Mouse (Mus musculus) heart, adult 2 months (tissue): Measurements from ENCODE around the gene Tuba8. TPM values are rescaled to one million over a fixed set of nuclear protein-coding genes. Genes with fewer than 3 reads are reported as not detected.

Experiments
- DNase-seq, 2 experiments: peaks; one replicate each; pipeline ENCODE4 v3.0.0; 2021
- H3K27ac ChIP-seq: fragments of 200-600 bp; 2 replicates; pipeline ENCODE4 v1.8.1; 2022
- H3K27me3 ChIP-seq: fragments of 200-500 bp; 2 replicates; pipeline ENCODE4 v1.6.1; 2012; ENCODE audit warnings: mild to moderate bottlenecking, low read length, inconsistent platforms, mixed read lengths; ENCODE audit not compliant: control insufficient read depth, insufficient read depth
- H3K36me3 ChIP-seq: fragments of 200-500 bp; 2 replicates; pipeline ENCODE4 v1.6.1; 2012; ENCODE audit warnings: low read length, inconsistent platforms; ENCODE audit not compliant: control insufficient read depth, insufficient read depth
- H3K4me1 ChIP-seq: fragments of 200-500 bp; 2 replicates; pipeline ENCODE4 v1.6.1; 2011; ENCODE audit warnings: low read length; ENCODE audit not compliant: control insufficient read depth, insufficient read depth
- H3K4me3 ChIP-seq: fragments of 200-600 bp; 2 replicates; pipeline ENCODE4 v1.8.1; 2022
- H3K79me2 ChIP-seq: fragments of 200-500 bp; replicated peaks from 2 replicates; pipeline ENCODE4 v1.6.1; 2012; ENCODE audit warnings: mild to moderate bottlenecking, inconsistent platforms, low read length, moderate library complexity, mixed read lengths; ENCODE audit not compliant: control insufficient read depth, insufficient read depth
- H3K9ac ChIP-seq: fragments of 200-500 bp; 2 replicates; pipeline ENCODE4 v1.6.1; 2012; ENCODE audit warnings: low read depth, mild to moderate bottlenecking, control low read depth, inconsistent platforms, low read length, mixed read lengths
- CTCF ChIP-seq: fragments of 200-600 bp; IDR thresholded peaks from 2 replicates; pipeline ENCODE4 v1.8.1; 2022; ENCODE audit warnings: antibody characterized with exemption, mild to moderate bottlenecking, moderate library complexity
- EP300 ChIP-seq: fragments of 200-500 bp; IDR thresholded peaks from 2 replicates; pipeline ENCODE4 v1.6.1; 2011; ENCODE audit warnings: low read depth, low read length, control low read depth; ENCODE audit not compliant: insufficient read depth
- POLR2A ChIP-seq: fragments of 200-500 bp; IDR thresholded peaks from 2 replicates; pipeline ENCODE4 v1.6.1; 2011; ENCODE audit warnings: mild to moderate bottlenecking, low read depth, low read length, control low read depth; ENCODE audit not compliant: insufficient read depth
- WGBS: fragments of 180-500 bp; shearing (Covaris S2); methylation state at CpG from one replicate; pipeline ENCODE4 v1.1.7; 2018; 5-methylcytosine and 5-hydroxymethylcytosine counted together
- intact Hi-C: fragments of 180-260 bp; cut with DNase I; formaldehyde crosslinking; loops from one replicate; pipeline ENCODE4 v1.15.1; 2025
- long read RNA-seq: library from polyadenylated mRNA; stranded (forward); transcript quantifications from one replicate; pipeline ENCODE4 v2.0.0, GENCODE M21; 2021
- polyA plus RNA-seq: library from polyadenylated mRNA; depleted of rRNA; stranded (reverse); fragments of >200 nt; gene quantifications from 2 replicates; pipeline ENCODE4 v1.2.3, GENCODE M21; 2012; rRNA removed
- total RNA-seq, 2 experiments: library from RNA; stranded (reverse); gene quantifications; 2 replicates each; pipeline ENCODE4 v1.2.3; 2021

The Tuba8 gene
- 100 to 1,000 TPM; 192 to 198 TPM for total RNA-seq
- 71.6 and 81.9 TPM in 2 replicates for polyA plus RNA-seq
- long read RNA-seq, transcript Tuba8-201 (5 exons, 2,263 nt), result major isoform, 310 of 357 reads
- long read RNA-seq, partial matches to known transcripts, result 17 of 357 reads
- long read RNA-seq, other reads (novel, unspliced or antisense), result 30 of 357 reads

GRCm38 (mm10) chr6:121210149-121210925 is at the start of gene Tuba8:
Gene Tuba8 (plus strand): TSS chr6:121210696.
- H3K79me2 ChIP-seq, result no peaks in the 10 kb centered on the region
- H3K9ac ChIP-seq, result peak within 1 kb of the TSS; percentile 79
- 0 out of 2 replicates have a peak, but pooled peaks have one; percentile 42 for TF ChIP-seq EP300
- TF ChIP-seq CTCF, result no peak
- TF ChIP-seq POLR2A, result peak; percentile 84
- peaks cover 3% of the 10 kb centered on the region for H3K4me1 ChIP-seq
- H3K27ac ChIP-seq, result peak within 1 kb of the TSS; percentile 93
- peak within 1 kb of the TSS; percentile 57 for H3K4me3 ChIP-seq
- DNase-seq, result peak; percentile 79 to 87
- H3K27me3 ChIP-seq, result no peaks in the 10 kb centered on the region
- 4% methylated on average over 30 of the region's 30 CpGs for WGBS
- no peaks in the 10 kb centered on the region; the same call in 1 of the 2 replicates for H3K36me3 ChIP-seq
- intact Hi-C loops, result no loop called here

- no peak for TF ChIP-seq CTCF
- no peak for TF ChIP-seq EP300
- TF ChIP-seq POLR2A, result no peak
- intact Hi-C loops, result no loop called here
- Histone ChIP-seq H3K4me3 (no peak overlapping the region), H3K27ac (no peak overlapping the region), H3K27me3 (no peaks in the 10 kb centered on the region), H3K79me2 (no peaks in the 10 kb centered on the region), H3K4me1 (peaks cover 8% of the 10 kb centered on the region), H3K36me3 (no peaks in the 10 kb centered on the region), H3K9ac (no peak overlapping the region)
- no peak for DNase-seq
- WGBS, result 92% methylated on average over 12 of the region's 12 CpGs
Measured at GRCm38 (mm10) chr6:121162616-121163015, 47.9 kb upstream of the Tuba8 start.

GRCm38 (mm10) chr6:121166098-121166552 is 44.4 kb upstream of the Tuba8 start:
- Histone ChIP-seq H3K4me1 (peaks cover 9% of the 10 kb centered on the region), H3K4me3 (no peak overlapping the region), H3K27ac (no peak overlapping the region), H3K79me2 (no peaks in the 10 kb centered on the region), H3K27me3 (no peaks in the 10 kb centered on the region), H3K9ac (no peak overlapping the region), H3K36me3 (no peaks in the 10 kb centered on the region)
- WGBS, result 44% methylated on average over 10 of the region's 10 CpGs
- intact Hi-C loops, result no loop called here
- no peak for DNase-seq
- no peak for TF ChIP-seq POLR2A
- no peak for TF ChIP-seq EP300
- no peak for TF ChIP-seq CTCF

DNA sequence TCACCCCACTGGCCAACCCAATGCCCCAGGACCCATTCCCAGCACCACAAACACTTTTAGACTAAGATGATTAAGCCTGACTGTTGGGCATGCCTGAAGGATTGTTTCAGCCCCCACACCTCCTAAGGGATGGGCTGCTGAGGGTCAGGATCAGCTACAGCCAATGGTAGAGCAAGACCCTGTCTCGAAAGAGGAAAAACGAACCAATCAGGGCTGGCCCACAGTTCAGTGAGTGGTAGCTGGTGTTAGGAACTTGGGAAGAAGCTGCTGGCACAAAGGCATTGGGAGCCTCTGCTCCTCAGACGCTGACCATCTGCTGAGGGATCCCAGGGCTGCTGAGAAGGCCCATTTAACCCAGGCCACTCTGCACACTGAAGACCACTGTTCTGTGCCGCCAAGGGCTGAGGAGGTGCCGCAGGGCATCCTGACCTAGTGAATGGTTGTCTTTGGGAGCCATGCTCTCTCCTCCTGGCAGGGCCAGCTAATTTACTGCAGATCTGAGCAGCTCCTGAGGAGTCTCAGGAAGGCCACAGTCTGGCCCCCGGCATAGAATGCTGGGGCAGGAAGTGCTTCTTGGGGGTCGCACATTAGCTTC is 43.0 kb upstream of the Tuba8 start:
- Histone ChIP-seq H3K9ac (no peak overlapping the region), H3K4me3 (no peak overlapping the region), H3K27me3 (no peaks in the 10 kb centered on the region), H3K4me1 (peaks cover 13% of the 10 kb centered on the region), H3K79me2 (no peaks in the 10 kb centered on the region), H3K27ac (no peak overlapping the region), H3K36me3 (no peaks in the 10 kb centered on the region)
- TF ChIP-seq CTCF (no peak), POLR2A (no peak), EP300 (no peak)
- intact Hi-C loops, result no loop called here
- 81% methylated on average over 7 of the region's 7 CpGs for WGBS
- DNase-seq, result no peak

DNA sequence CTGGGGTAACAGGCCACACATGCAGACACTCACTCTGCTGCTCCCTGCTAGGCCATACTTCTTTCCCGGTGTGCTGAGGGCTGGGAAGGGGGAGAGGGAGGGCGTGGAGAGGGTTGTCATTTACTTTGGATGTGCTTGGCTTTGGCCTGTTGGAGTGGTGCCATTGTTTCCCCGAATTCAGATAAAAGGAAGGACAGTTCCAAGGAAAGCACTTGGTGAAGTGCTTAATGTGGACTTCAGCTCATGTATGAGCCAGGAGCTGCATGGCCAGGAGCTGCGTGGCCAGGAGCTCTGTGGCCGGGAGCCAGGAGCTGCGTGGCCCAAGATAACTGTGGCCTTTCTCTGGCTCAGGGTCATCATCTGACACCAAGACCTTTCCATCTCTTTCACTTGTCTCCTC is 39.4 kb upstream of the Tuba8 start:
- Histone ChIP-seq H3K27me3 (no peaks in the 10 kb centered on the region), H3K27ac (peak overlapping the region; percentile 64), H3K4me1 (peaks cover 11% of the 10 kb centered on the region), H3K4me3 (no peak overlapping the region), H3K79me2 (no peaks in the 10 kb centered on the region), H3K36me3 (no peaks in the 10 kb centered on the region), H3K9ac (no peak overlapping the region)
- intact Hi-C loops, result loop anchor here (5.0 kb wide), 1 partner anchor 184 kb away; no protein-coding TSS in a partner anchor
- TF ChIP-seq CTCF (no peak), POLR2A (0 out of 2 replicates have a peak, but pooled peaks have one; percentile 12), EP300 (peak; percentile 83)
- DNase-seq, result peak; percentile 59 to 82
- 25% methylated on average over 6 of the region's 6 CpGs for WGBS

GRCm38 (mm10) chr6:121173471-121173870 is 37.0 kb upstream of the Tuba8 start:
- Histone ChIP-seq H3K9ac (peak overlapping the region; percentile 4; the same call in 1 of the 2 replicates), H3K79me2 (no peaks in the 10 kb centered on the region), H3K4me1 (peaks cover 11% of the 10 kb centered on the region), H3K36me3 (no peaks in the 10 kb centered on the region), H3K4me3 (no peak overlapping the region), H3K27me3 (no peaks in the 10 kb centered on the region), H3K27ac (peak overlapping the region; percentile 71)
- intact Hi-C loops, result loop anchor here (5.0 kb wide), 1 partner anchor 186 kb away; no protein-coding TSS in a partner anchor
- 25% methylated on average over 5 of the region's 5 CpGs for WGBS
- DNase-seq, result peak in 1 of 2 experiments; percentile 41
- no peak for TF ChIP-seq POLR2A
- no peak for TF ChIP-seq EP300
- TF ChIP-seq CTCF, result no peak
